Mouse (Mus musculus) 3T3-L1 (cell line): ENCODE data around the gene Zfp365.
A peak's percentile ranks its signal among the peaks of the same experiment; 100 is the strongest.

Source experiments
- DNase-seq: peaks from one replicate; pipeline ENCODE4 v3.0.0-alpha.2; 2015; ENCODE audit warnings: low read depth, low spot score

Zfp365 gene

GRCm38 (mm10) chr10:67912337-67912776 lies at the start of gene Zfp365:
Gene Zfp365, minus strand, starts transcription at chr10:67912662.
- peak; percentile 97 for DNase-seq

GRCm38 (mm10) chr10:67959982-67960381 lies 47.5 kb upstream of the Zfp365 start:
- DNase-seq, result no peak

GRCm38 (mm10) chr10:67955982-67956381 lies 43.5 kb upstream of the Zfp365 start:
- no peak for DNase-seq

- DNase-seq, result no peak
Measured at GRCm38 (mm10) chr10:67951690-67952089, 39.2 kb upstream of the Zfp365 start.

GRCm38 (mm10) chr10:67950059-67950748 lies 37.7 kb upstream of the Zfp365 start:
- DNase-seq, result no peak

- DNase-seq, result peak; percentile 25
Measured at GRCm38 (mm10) chr10:67943513-67943912, 31.1 kb upstream of the Zfp365 start.

GRCm38 (mm10) chr10:67939546-67939945 lies 27.1 kb upstream of the Zfp365 start:
- DNase-seq, result no peak

GRCm38 (mm10) chr10:67937775-67938174 lies 25.3 kb upstream of the Zfp365 start:
- no peak for DNase-seq

- DNase-seq, result no peak
Measured at GRCm38 (mm10) chr10:67936944-67937343, 24.5 kb upstream of the Zfp365 start.

GRCm38 (mm10) chr10:67932780-67933179 lies 20.3 kb upstream of the Zfp365 start:
- DNase-seq, result peak; percentile 58

- no peak for DNase-seq
Measured at GRCm38 (mm10) chr10:67931328-67931727, 18.9 kb upstream of the Zfp365 start.

GRCm38 (mm10) chr10:67928584-67928983 lies 16.1 kb upstream of the Zfp365 start:
- DNase-seq, result no peak

- no peak for DNase-seq
Measured at GRCm38 (mm10) chr10:67927718-67928455, 15.4 kb upstream of the Zfp365 start.

- DNase-seq, result no peak
Measured at GRCm38 (mm10) chr10:67924030-67924429, 11.6 kb upstream of the Zfp365 start.

- no peak for DNase-seq
Measured at GRCm38 (mm10) chr10:67921777-67922176, 9.3 kb upstream of the Zfp365 start.

- DNase-seq, result peak; percentile 69
Measured at GRCm38 (mm10) chr10:67919706-67920105, 7.2 kb upstream of the Zfp365 start.

- DNase-seq, result no peak
Measured at GRCm38 (mm10) chr10:67918194-67918899, 5.9 kb upstream of the Zfp365 start.

- DNase-seq, result no peak
Measured at GRCm38 (mm10) chr10:67917356-67917755, 4.9 kb upstream of the Zfp365 start.

- peak; percentile 57 for DNase-seq
Measured at GRCm38 (mm10) chr10:67911447-67912336, 770 bp downstream of the Zfp365 start.

GRCm38 (mm10) chr10:67907931-67908330 lies 4.5 kb downstream of the Zfp365 start:
- no peak for DNase-seq

- no peak for DNase-seq
Measured at GRCm38 (mm10) chr10:67906926-67907325, 5.5 kb downstream of the Zfp365 start.
